Mouse (Mus musculus): ENCODE data around the gene Abca6. TPM values are rescaled to one million over a fixed set of nuclear protein-coding genes. Genes with fewer than 3 reads are reported as not detected.

Abca6 gene
- polyA plus RNA-seq (2014; fragmentation: Nextera tagmentation; extraction: Ambion mirVana) = 0.06 and 0.31 TPM in 2 replicates

DNA sequence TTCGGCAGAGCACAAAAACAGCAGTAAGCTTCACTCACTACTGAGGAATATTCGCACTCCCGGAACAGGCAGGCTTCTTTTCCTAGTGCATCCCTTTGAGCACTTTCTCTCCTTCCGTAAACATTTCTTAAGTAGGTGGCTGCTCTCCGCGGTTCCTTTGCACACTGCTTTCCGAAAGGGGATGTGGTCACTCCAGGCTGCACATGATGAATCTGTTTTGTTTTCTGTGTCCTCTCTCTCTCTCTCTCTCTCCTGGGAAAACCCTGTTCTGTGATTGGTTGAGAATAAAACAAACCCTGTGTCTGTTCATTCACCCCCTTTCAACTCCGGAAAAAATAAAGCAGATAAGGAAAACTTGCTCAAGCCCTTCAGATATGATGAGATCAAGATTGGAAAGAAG lies at the start of gene Abca6:
TSS of gene Abca6 (minus strand) at position 243 of the 400 bp plus-strand sequence.
- no peaks in the 10 kb centered on the region for H3K27me3 ChIP-seq (replicated peaks; ENCODE audit: control insufficient read depth, insufficient read depth, low read length)
- H3K4me2 ChIP-seq (ENCODE audit: low read length) = peak within 1 kb of the TSS; percentile 37
- H3K36me3 ChIP-seq (ENCODE audit: control insufficient read depth, insufficient read depth, low read length) = no peaks in the 10 kb centered on the region
- no peak within 1 kb of the TSS for H3K27ac ChIP-seq (ENCODE audit: low read depth, low read length)
- 22% methylated on average over 8 of the region's 8 CpGs for whole genome bisulfite sequencing
- peak; percentile 13 for DNase-seq (ENCODE audit: low spot score)
- no peaks in the 10 kb centered on the region for H3K9me3 ChIP-seq (replicated peaks; ENCODE audit: control insufficient read depth, low read length)
- H3K9ac ChIP-seq (ENCODE audit: low read length) = 0 out of 2 replicates have a peak within 1 kb of the TSS, but pooled peaks have one; percentile 1
- ATAC-seq = no peak
- no peaks in the 10 kb centered on the region for H3K4me1 ChIP-seq (ENCODE audit: control insufficient read depth, insufficient read depth, low read length)
- no peak within 1 kb of the TSS for H3K4me3 ChIP-seq (ENCODE audit: low read depth, low read length)

- no peak for ATAC-seq
- no peaks in the 10 kb centered on the region for H3K4me1 ChIP-seq (ENCODE audit: control insufficient read depth, insufficient read depth, low read length)
- no peaks in the 10 kb centered on the region for H3K27me3 ChIP-seq (replicated peaks; ENCODE audit: control insufficient read depth, insufficient read depth, low read length)
- DNase-seq (ENCODE audit: low spot score) = no peak
- no peak overlapping the region for H3K4me2 ChIP-seq (ENCODE audit: low read length)
- H3K9me3 ChIP-seq (replicated peaks; ENCODE audit: control insufficient read depth, low read length) = no peaks in the 10 kb centered on the region
- H3K4me3 ChIP-seq (ENCODE audit: low read depth, low read length) = no peak overlapping the region
- 85% methylated on average over 13 of the region's 13 CpGs for WGBS
- H3K27ac ChIP-seq (ENCODE audit: low read depth, low read length) = no peak overlapping the region
- no peaks in the 10 kb centered on the region for H3K36me3 ChIP-seq (ENCODE audit: control insufficient read depth, insufficient read depth, low read length)
- H3K9ac ChIP-seq (ENCODE audit: low read length) = no peak overlapping the region
These were observed 46.4 kb upstream of the Abca6 start for GRCm38 (mm10) chr11:110297917-110298533.

DNA sequence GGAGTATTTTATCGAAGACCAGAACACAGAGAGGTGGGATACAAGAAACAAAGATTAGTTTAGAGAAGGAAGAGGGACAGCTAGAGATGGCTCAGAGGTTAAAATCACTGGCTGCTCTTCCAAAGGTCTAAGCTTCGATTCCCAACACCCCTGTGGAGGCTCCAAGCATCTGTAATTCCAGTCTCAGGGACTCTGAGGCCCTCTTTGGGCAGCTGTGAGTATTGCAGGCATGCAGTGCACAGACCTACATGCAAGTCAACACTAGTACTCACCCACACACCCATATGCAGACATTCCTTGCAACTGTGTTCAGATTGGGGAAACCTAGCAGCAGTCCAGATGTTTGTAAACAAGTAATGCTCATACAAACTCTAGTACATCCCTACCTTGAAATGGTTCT lies 39.0 kb upstream of the Abca6 start:
- H3K4me3 ChIP-seq (ENCODE audit: low read depth, low read length) = no peak overlapping the region
- no peaks in the 10 kb centered on the region for H3K4me1 ChIP-seq (ENCODE audit: control insufficient read depth, insufficient read depth, low read length)
- no peak overlapping the region for H3K9ac ChIP-seq (ENCODE audit: low read length)
- H3K27me3 ChIP-seq (replicated peaks; ENCODE audit: control insufficient read depth, insufficient read depth, low read length) = no peaks in the 10 kb centered on the region
- no peak overlapping the region for H3K4me2 ChIP-seq (ENCODE audit: low read length)
- 73% methylated on average over 2 of the region's 2 CpGs for WGBS
- DNase-seq (ENCODE audit: low spot score) (no peak), ATAC-seq (no peak)
- H3K36me3 ChIP-seq (ENCODE audit: control insufficient read depth, insufficient read depth, low read length) = peaks cover 2% of the 10 kb centered on the region; the same call in 1 of the 2 replicates
- H3K9me3 ChIP-seq (replicated peaks; ENCODE audit: control insufficient read depth, low read length) = no peaks in the 10 kb centered on the region
- H3K27ac ChIP-seq (ENCODE audit: low read depth, low read length) = no peak overlapping the region

GRCm38 (mm10) chr11:110288423-110288822 lies 36.8 kb upstream of the Abca6 start:
- no peak overlapping the region for H3K4me2 ChIP-seq (ENCODE audit: low read length)
- no peak overlapping the region for H3K4me3 ChIP-seq (ENCODE audit: low read depth, low read length)
- H3K27me3 ChIP-seq (replicated peaks; ENCODE audit: control insufficient read depth, insufficient read depth, low read length) = no peaks in the 10 kb centered on the region
- H3K9ac ChIP-seq (ENCODE audit: low read length) = no peak overlapping the region
- no peak for DNase-seq (ENCODE audit: low spot score)
- no peaks in the 10 kb centered on the region for H3K9me3 ChIP-seq (replicated peaks; ENCODE audit: control insufficient read depth, low read length)
- no peak for ATAC-seq
- no peaks in the 10 kb centered on the region for H3K4me1 ChIP-seq (ENCODE audit: control insufficient read depth, insufficient read depth, low read length)
- no peak overlapping the region for H3K27ac ChIP-seq (ENCODE audit: low read depth, low read length)
- peaks cover 2% of the 10 kb centered on the region; the same call in 1 of the 2 replicates for H3K36me3 ChIP-seq (ENCODE audit: control insufficient read depth, insufficient read depth, low read length)
- WGBS = 82% methylated on average over 3 of the region's 3 CpGs

GRCm38 (mm10) chr11:110287694-110288093 lies 36.1 kb upstream of the Abca6 start:
- DNase-seq (ENCODE audit: low spot score) (peak; percentile 46), ATAC-seq (no peak)
- 64% methylated on average over 9 of the region's 9 CpGs for WGBS
- Histone ChIP-seq H3K36me3 (ENCODE audit: control insufficient read depth, insufficient read depth, low read length) (peaks cover 2% of the 10 kb centered on the region; the same call in 1 of the 2 replicates), H3K9me3 (replicated peaks; ENCODE audit: control insufficient read depth, low read length) (no peaks in the 10 kb centered on the region), H3K4me3 (ENCODE audit: low read depth, low read length) (no peak overlapping the region), H3K4me2 (ENCODE audit: low read length) (no peak overlapping the region), H3K27me3 (replicated peaks; ENCODE audit: control insufficient read depth, insufficient read depth, low read length) (no peaks in the 10 kb centered on the region), H3K9ac (ENCODE audit: low read length) (no peak overlapping the region), H3K27ac (ENCODE audit: low read depth, low read length) (no peak overlapping the region), H3K4me1 (ENCODE audit: control insufficient read depth, insufficient read depth, low read length) (no peaks in the 10 kb centered on the region)

- Histone ChIP-seq H3K27me3 (replicated peaks; ENCODE audit: control insufficient read depth, insufficient read depth, low read length) (no peaks in the 10 kb centered on the region), H3K27ac (ENCODE audit: low read depth, low read length) (no peak overlapping the region), H3K4me3 (ENCODE audit: low read depth, low read length) (no peak overlapping the region), H3K4me1 (ENCODE audit: control insufficient read depth, insufficient read depth, low read length) (no peaks in the 10 kb centered on the region), H3K9ac (ENCODE audit: low read length) (no peak overlapping the region), H3K9me3 (replicated peaks; ENCODE audit: control insufficient read depth, low read length) (no peaks in the 10 kb centered on the region), H3K4me2 (ENCODE audit: low read length) (no peak overlapping the region), H3K36me3 (ENCODE audit: control insufficient read depth, insufficient read depth, low read length) (no peaks in the 10 kb centered on the region; the same call in 1 of the 2 replicates)
- ATAC-seq (no peak), DNase-seq (ENCODE audit: low spot score) (no peak)
- WGBS = 80% methylated on average over 3 of the region's 3 CpGs
These were observed 34.8 kb upstream of the Abca6 start for GRCm38 (mm10) chr11:110286331-110286730.

GRCm38 (mm10) chr11:110284849-110285248 lies 33.3 kb upstream of the Abca6 start:
- no peaks in the 10 kb centered on the region for H3K27me3 ChIP-seq (replicated peaks; ENCODE audit: control insufficient read depth, insufficient read depth, low read length)
- H3K4me3 ChIP-seq (ENCODE audit: low read depth, low read length) = no peak overlapping the region
- 73% methylated on average over 10 of the region's 10 CpGs for WGBS
- no peak overlapping the region for H3K9ac ChIP-seq (ENCODE audit: low read length)
- H3K36me3 ChIP-seq (ENCODE audit: control insufficient read depth, insufficient read depth, low read length) = no peaks in the 10 kb centered on the region; the same call in 1 of the 2 replicates
- H3K4me2 ChIP-seq (ENCODE audit: low read length) = no peak overlapping the region
- H3K4me1 ChIP-seq (ENCODE audit: control insufficient read depth, insufficient read depth, low read length) = no peaks in the 10 kb centered on the region
- H3K9me3 ChIP-seq (replicated peaks; ENCODE audit: control insufficient read depth, low read length) = no peaks in the 10 kb centered on the region
- ATAC-seq (no peak), DNase-seq (ENCODE audit: low spot score) (no peak)
- no peak overlapping the region for H3K27ac ChIP-seq (ENCODE audit: low read depth, low read length)

- Histone ChIP-seq H3K36me3 (ENCODE audit: control insufficient read depth, insufficient read depth, low read length) (no peaks in the 10 kb centered on the region; the same call in 1 of the 2 replicates), H3K4me2 (ENCODE audit: low read length) (no peak overlapping the region), H3K27me3 (replicated peaks; ENCODE audit: control insufficient read depth, insufficient read depth, low read length) (no peaks in the 10 kb centered on the region), H3K9ac (ENCODE audit: low read length) (no peak overlapping the region), H3K9me3 (replicated peaks; ENCODE audit: control insufficient read depth, low read length) (no peaks in the 10 kb centered on the region), H3K27ac (ENCODE audit: low read depth, low read length) (no peak overlapping the region), H3K4me3 (ENCODE audit: low read depth, low read length) (no peak overlapping the region), H3K4me1 (ENCODE audit: control insufficient read depth, insufficient read depth, low read length) (no peaks in the 10 kb centered on the region)
- no peak for ATAC-seq
- 87% methylated on average over 9 of the region's 9 CpGs for WGBS
- no peak for DNase-seq (ENCODE audit: low spot score)
These were observed 32.7 kb upstream of the Abca6 start for GRCm38 (mm10) chr11:110284185-110284787.

DNA sequence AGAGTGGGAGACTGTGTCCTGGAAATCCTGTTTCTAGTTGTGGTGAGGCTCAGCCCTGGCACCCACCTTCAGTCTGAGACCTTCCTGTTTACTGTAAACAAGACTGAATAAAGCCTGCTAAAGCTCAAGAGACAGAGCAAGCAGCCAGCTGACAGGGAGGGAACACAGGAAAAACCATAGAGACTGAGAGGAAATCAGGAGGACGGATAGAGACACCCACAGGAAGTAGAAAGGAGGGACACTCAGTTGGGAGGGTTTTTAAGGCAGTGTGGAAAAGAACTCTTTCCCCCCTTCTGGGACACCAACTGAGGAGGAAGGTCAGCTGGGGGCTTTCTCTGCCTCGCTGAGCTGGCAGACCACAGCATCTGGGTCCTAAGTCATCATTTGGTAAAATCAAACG lies 23.2 kb upstream of the Abca6 start:
- Histone ChIP-seq H3K9ac (ENCODE audit: low read length) (no peak overlapping the region), H3K36me3 (ENCODE audit: control insufficient read depth, insufficient read depth, low read length) (0 out of 2 replicates have a peak, but pooled peaks cover 2% of the 10 kb centered on the region), H3K4me1 (ENCODE audit: control insufficient read depth, insufficient read depth, low read length) (no peaks in the 10 kb centered on the region), H3K4me2 (ENCODE audit: low read length) (no peak overlapping the region), H3K9me3 (replicated peaks; ENCODE audit: control insufficient read depth, low read length) (no peaks in the 10 kb centered on the region), H3K4me3 (ENCODE audit: low read depth, low read length) (no peak overlapping the region), H3K27me3 (replicated peaks; ENCODE audit: control insufficient read depth, insufficient read depth, low read length) (no peaks in the 10 kb centered on the region), H3K27ac (ENCODE audit: low read depth, low read length) (no peak overlapping the region)
- ATAC-seq = no peak
- WGBS = 69% methylated on average over 3 of the region's 3 CpGs
- no peak for DNase-seq (ENCODE audit: low spot score)
